Mouse (Mus musculus): ENCODE data around the gene Lmntd2. TPM values are rescaled to one million over a fixed set of nuclear protein-coding genes. Genes with fewer than 3 reads are reported as not detected.

The Lmntd2 gene
- polyA plus RNA-seq, 1 experiment from 2014 or later: 0.46 TPM

GRCm38 (mm10) chr7:141169300-141169699, 44.6 kb downstream of the Lmntd2 start:
- Histone ChIP-seq H3K4me2 (ENCODE audit: low read length) (peak overlapping the region; percentile 75), H3K36me3 (ENCODE audit: control insufficient read depth, insufficient read depth, low read length) (peaks cover 20% of the 10 kb centered on the region), H3K27me3 (ENCODE audit: control insufficient read depth, insufficient read depth, low read length) (no peaks in the 10 kb centered on the region), H3K9me3 (ENCODE audit: control insufficient read depth, low read length) (no peaks in the 10 kb centered on the region), H3K9ac (ENCODE audit: low read length) (peak overlapping the region; percentile 80; the same call in 1 of the 2 replicates), H3K27ac (replicated peaks in 1 of 2; ENCODE audit: control insufficient read depth in 1 of 2, insufficient read depth in 1 of 2, low read depth in 2 of 2, low read length in 2 of 2) (no peak overlapping the region), H3K4me3 (ENCODE audit: control insufficient read depth in 1 of 2, insufficient read depth in 1 of 2, low read depth in 1 of 2, low read length in 2 of 2) (0 out of 4 replicates have a peak overlapping the region, but pooled peaks of 1 of the 2 experiments have one; percentile 55), H3K4me1 (ENCODE audit: control insufficient read depth in 2 of 2, insufficient read depth in 2 of 2, low read length in 2 of 2) (peaks cover 12 to 19% of the 10 kb centered on the region in 2 experiments; a peak in 3 of 4 replicates)
- no peak for ATAC-seq (ENCODE audit: insufficient number of reproducible peaks, insufficient read depth, low FRiP score, low read depth)
- WGBS: 57% methylated on average over 1 of the region's 1 CpGs

GRCm38 (mm10) chr7:141168518-141168953, 45.3 kb downstream of the Lmntd2 start:
- peak overlapping the region; percentile 3 to 36; a peak in 2 of 4 replicates for H3K27ac ChIP-seq (replicated peaks in 1 of 2; ENCODE audit: control insufficient read depth in 1 of 2, insufficient read depth in 1 of 2, low read depth in 2 of 2, low read length in 2 of 2)
- peak overlapping the region; percentile 55 for H3K4me3 ChIP-seq (ENCODE audit: control insufficient read depth in 1 of 2, insufficient read depth in 1 of 2, low read depth in 1 of 2, low read length in 2 of 2)
- peaks cover 28% of the 10 kb centered on the region for H3K36me3 ChIP-seq (ENCODE audit: control insufficient read depth, insufficient read depth, low read length)
- no peaks in the 10 kb centered on the region for H3K27me3 ChIP-seq (ENCODE audit: control insufficient read depth, insufficient read depth, low read length)
- no peak for ATAC-seq (ENCODE audit: insufficient number of reproducible peaks, insufficient read depth, low FRiP score, low read depth)
- H3K9ac ChIP-seq (ENCODE audit: low read length): peak overlapping the region; percentile 80
- H3K4me2 ChIP-seq (ENCODE audit: low read length): peak overlapping the region; percentile 75
- peaks cover 12 to 19% of the 10 kb centered on the region in 2 experiments; a peak in 3 of 4 replicates for H3K4me1 ChIP-seq (ENCODE audit: control insufficient read depth in 2 of 2, insufficient read depth in 2 of 2, low read length in 2 of 2)
- no peaks in the 10 kb centered on the region for H3K9me3 ChIP-seq (ENCODE audit: control insufficient read depth, low read length)
- WGBS: 1% methylated on average over 22 of the region's 22 CpGs

- Histone ChIP-seq H3K36me3 (ENCODE audit: control insufficient read depth, insufficient read depth, low read length) (peaks cover 33% of the 10 kb centered on the region), H3K27ac (replicated peaks in 1 of 2; ENCODE audit: control insufficient read depth in 1 of 2, insufficient read depth in 1 of 2, low read depth in 2 of 2, low read length in 2 of 2) (peak overlapping the region; percentile 3 to 36; a peak in 2 of 4 replicates), H3K4me1 (ENCODE audit: control insufficient read depth in 2 of 2, insufficient read depth in 2 of 2, low read length in 2 of 2) (peaks cover 10 to 15% of the 10 kb centered on the region in 2 experiments; a peak in 3 of 4 replicates), H3K27me3 (ENCODE audit: control insufficient read depth, insufficient read depth, low read length) (no peaks in the 10 kb centered on the region), H3K4me2 (ENCODE audit: low read length) (peak overlapping the region; percentile 75), H3K9me3 (ENCODE audit: control insufficient read depth, low read length) (no peaks in the 10 kb centered on the region), H3K9ac (ENCODE audit: low read length) (peak overlapping the region; percentile 80), H3K4me3 (ENCODE audit: control insufficient read depth in 1 of 2, insufficient read depth in 1 of 2, low read depth in 1 of 2, low read length in 2 of 2) (peak overlapping the region; percentile 55)
- WGBS: 12% methylated on average over 7 of the region's 7 CpGs
- ATAC-seq (ENCODE audit: insufficient number of reproducible peaks, insufficient read depth, low FRiP score, low read depth): no peak
These were observed 45.9 kb downstream of the Lmntd2 start for GRCm38 (mm10) chr7:141167901-141168517.

- Histone ChIP-seq H3K9me3 (ENCODE audit: control insufficient read depth, low read length) (no peaks in the 10 kb centered on the region), H3K4me3 (ENCODE audit: control insufficient read depth in 1 of 2, insufficient read depth in 1 of 2, low read depth in 1 of 2, low read length in 2 of 2) (no peak overlapping the region), H3K36me3 (ENCODE audit: control insufficient read depth, insufficient read depth, low read length) (peaks cover 65% of the 10 kb centered on the region), H3K27ac (replicated peaks in 1 of 2; ENCODE audit: control insufficient read depth in 1 of 2, insufficient read depth in 1 of 2, low read depth in 2 of 2, low read length in 2 of 2) (no peak overlapping the region), H3K27me3 (ENCODE audit: control insufficient read depth, insufficient read depth, low read length) (no peaks in the 10 kb centered on the region), H3K4me1 (ENCODE audit: control insufficient read depth in 2 of 2, insufficient read depth in 2 of 2, low read length in 2 of 2) (peaks cover 6 to 14% of the 10 kb centered on the region in 2 experiments; a peak in 3 of 4 replicates), H3K4me2 (ENCODE audit: low read length) (no peak overlapping the region), H3K9ac (ENCODE audit: low read length) (no peak overlapping the region)
- 70% methylated on average over 6 of the region's 6 CpGs for WGBS
- no peak for ATAC-seq (ENCODE audit: insufficient number of reproducible peaks, insufficient read depth, low FRiP score, low read depth)
These were observed 49.0 kb downstream of the Lmntd2 start for GRCm38 (mm10) chr7:141164850-141165249.

- Histone ChIP-seq H3K9me3 (ENCODE audit: control insufficient read depth, low read length) (no peaks in the 10 kb centered on the region), H3K4me3 (ENCODE audit: control insufficient read depth in 1 of 2, insufficient read depth in 1 of 2, low read depth in 1 of 2, low read length in 2 of 2) (no peak overlapping the region), H3K4me2 (ENCODE audit: low read length) (no peak overlapping the region), H3K9ac (ENCODE audit: low read length) (no peak overlapping the region), H3K27me3 (ENCODE audit: control insufficient read depth, insufficient read depth, low read length) (no peaks in the 10 kb centered on the region), H3K4me1 (ENCODE audit: control insufficient read depth in 2 of 2, insufficient read depth in 2 of 2, low read length in 2 of 2) (peaks cover 6 to 14% of the 10 kb centered on the region in 2 experiments; a peak in 3 of 4 replicates), H3K36me3 (ENCODE audit: control insufficient read depth, insufficient read depth, low read length) (peaks cover 69% of the 10 kb centered on the region), H3K27ac (replicated peaks in 1 of 2; ENCODE audit: control insufficient read depth in 1 of 2, insufficient read depth in 1 of 2, low read depth in 2 of 2, low read length in 2 of 2) (no peak overlapping the region)
- 79% methylated on average over 7 of the region's 7 CpGs for WGBS
- ATAC-seq (ENCODE audit: insufficient number of reproducible peaks, insufficient read depth, low FRiP score, low read depth): 0 out of 2 replicates have a peak, but pooled peaks have one; percentile 14
These were observed 49.5 kb downstream of the Lmntd2 start for GRCm38 (mm10) chr7:141164397-141164796.

MicroRNAs within 50 kb of the gene (microRNA counts, 519-probe panel; counts per million panel counts)
- 6,246 counts per million, percentile 89 among the panel's probes with 10 or more counts for microRNA mmu-miR-210

Small RNA genes lying within 50 kb of the gene (microRNA-seq; reads per million reads assigned to microRNA genes)
- gene Mir210: 989 reads per million, percentile 78 among the genes with 10 or more reads in this experiment

Other genes starting within 250 kb of the Lmntd2 start
- 7.4 and 8.3 TPM in 2 replicates for gene Ifitm1, start 246.9 kb downstream of the Lmntd2 start, polyA plus RNA-seq (2014; fragmentation: Nextera tagmentation; extraction: Ambion mirVana)
- 89.6 and 105 TPM in 2 replicates for gene Ifitm3, start 203.3 kb downstream of the Lmntd2 start, polyA plus RNA-seq (2014; fragmentation: Nextera tagmentation; extraction: Ambion mirVana)
- gene Ifitm6, start 196.2 kb downstream of the Lmntd2 start, polyA plus RNA-seq (2014; fragmentation: Nextera tagmentation; extraction: Ambion mirVana): 0.43 and 0.97 TPM in 2 replicates
- gene Gm17387, start 184.9 kb downstream of the Lmntd2 start, polyA plus RNA-seq (2014; fragmentation: Nextera tagmentation; extraction: Ambion mirVana): not detected in 2 replicates
- 0.27 and 0.66 TPM in 2 replicates for gene B4galnt4, start 153.0 kb downstream of the Lmntd2 start, polyA plus RNA-seq (2014; fragmentation: Nextera tagmentation; extraction: Ambion mirVana)
- gene Pkp3, start 135.9 kb downstream of the Lmntd2 start, polyA plus RNA-seq (2014; fragmentation: Nextera tagmentation; extraction: Ambion mirVana): 0.23 TPM in 1 of 2 replicates, not detected in the other
- gene Sigirr, start 113.5 kb downstream of the Lmntd2 start, polyA plus RNA-seq (2014; fragmentation: Nextera tagmentation; extraction: Ambion mirVana): 2.8 TPM in 2 replicates
- gene Ano9, start 96.3 kb downstream of the Lmntd2 start, polyA plus RNA-seq (2014; fragmentation: Nextera tagmentation; extraction: Ambion mirVana): 0.34 TPM in 1 of 2 replicates, not detected in the other
- 51.8 and 65.6 TPM in 2 replicates for gene Ptdss2, start 91.7 kb downstream of the Lmntd2 start, polyA plus RNA-seq (2014; fragmentation: Nextera tagmentation; extraction: Ambion mirVana)
- gene Rnh1, start 41.2 kb downstream of the Lmntd2 start, polyA plus RNA-seq (2014; fragmentation: Nextera tagmentation; extraction: Ambion mirVana): 109 and 116 TPM in 2 replicates
- 93.9 and 96.7 TPM in 2 replicates for gene Hras, start 20.1 kb downstream of the Lmntd2 start, polyA plus RNA-seq (2014; fragmentation: Nextera tagmentation; extraction: Ambion mirVana)
- 1.6 and 2.8 TPM in 2 replicates for gene Lrrc56, start 19.9 kb downstream of the Lmntd2 start, polyA plus RNA-seq (2014; fragmentation: Nextera tagmentation; extraction: Ambion mirVana)
- 12.1 and 12.4 TPM in 2 replicates for gene Rassf7, start 1.8 kb upstream of the Lmntd2 start, polyA plus RNA-seq (2014; fragmentation: Nextera tagmentation; extraction: Ambion mirVana)
- 41.3 and 44.4 TPM in 2 replicates for gene Phrf1, start 14.7 kb upstream of the Lmntd2 start, polyA plus RNA-seq (2014; fragmentation: Nextera tagmentation; extraction: Ambion mirVana)
- 2.8 and 4.7 TPM in 2 replicates for gene Irf7, start 52.4 kb upstream of the Lmntd2 start, polyA plus RNA-seq (2014; fragmentation: Nextera tagmentation; extraction: Ambion mirVana)
- not detected in 2 replicates for gene Cdhr5, start 62.7 kb upstream of the Lmntd2 start, polyA plus RNA-seq (2014; fragmentation: Nextera tagmentation; extraction: Ambion mirVana)
- gene Sct, start 65.1 kb upstream of the Lmntd2 start, polyA plus RNA-seq (2014; fragmentation: Nextera tagmentation; extraction: Ambion mirVana): 1.6 and 2.3 TPM in 2 replicates
- not detected in 2 replicates for gene Drd4, start 77.9 kb upstream of the Lmntd2 start, polyA plus RNA-seq (2014; fragmentation: Nextera tagmentation; extraction: Ambion mirVana)
- gene Deaf1, start 113.6 kb upstream of the Lmntd2 start, polyA plus RNA-seq (2014; fragmentation: Nextera tagmentation; extraction: Ambion mirVana): 36.9 and 42.1 TPM in 2 replicates
- gene Tmem80, start 113.7 kb upstream of the Lmntd2 start, polyA plus RNA-seq (2014; fragmentation: Nextera tagmentation; extraction: Ambion mirVana): 17.6 and 22.2 TPM in 2 replicates
- 0.76 TPM in 1 of 2 replicates, not detected in the other for gene Eps8l2, start 124.8 kb upstream of the Lmntd2 start, polyA plus RNA-seq (2014; fragmentation: Nextera tagmentation; extraction: Ambion mirVana)
- 216 and 221 TPM in 2 replicates for gene Taldo1, start 178.1 kb upstream of the Lmntd2 start, polyA plus RNA-seq (2014; fragmentation: Nextera tagmentation; extraction: Ambion mirVana)
- gene Gatd1, start 200.1 kb upstream of the Lmntd2 start, polyA plus RNA-seq (2014; fragmentation: Nextera tagmentation; extraction: Ambion mirVana): 25.6 and 30.2 TPM in 2 replicates
- gene Cend1, start 215.4 kb upstream of the Lmntd2 start, polyA plus RNA-seq (2014; fragmentation: Nextera tagmentation; extraction: Ambion mirVana): 1.6 and 2.1 TPM in 2 replicates
- 13.0 and 13.3 TPM in 2 replicates for gene Slc25a22, start 223.8 kb upstream of the Lmntd2 start, polyA plus RNA-seq (2014; fragmentation: Nextera tagmentation; extraction: Ambion mirVana)
- gene Pidd1, start 229.9 kb upstream of the Lmntd2 start, polyA plus RNA-seq (2014; fragmentation: Nextera tagmentation; extraction: Ambion mirVana): 6.1 and 7.1 TPM in 2 replicates
- gene Rplp2, start 233.3 kb upstream of the Lmntd2 start, polyA plus RNA-seq (2014; fragmentation: Nextera tagmentation; extraction: Ambion mirVana): 874 and 975 TPM in 2 replicates
- 48.7 and 49.0 TPM in 2 replicates for gene Pnpla2, start 241.1 kb upstream of the Lmntd2 start, polyA plus RNA-seq (2014; fragmentation: Nextera tagmentation; extraction: Ambion mirVana)
- gene Cracr2b, start 247.0 kb upstream of the Lmntd2 start, polyA plus RNA-seq (2014; fragmentation: Nextera tagmentation; extraction: Ambion mirVana): 20.4 and 25.6 TPM in 2 replicates

All from heart, embryonic 14.5 days (tissue).